Comparison of ENCODE assay signal across 21 mouse cellular contexts in the genomic region with DNA sequence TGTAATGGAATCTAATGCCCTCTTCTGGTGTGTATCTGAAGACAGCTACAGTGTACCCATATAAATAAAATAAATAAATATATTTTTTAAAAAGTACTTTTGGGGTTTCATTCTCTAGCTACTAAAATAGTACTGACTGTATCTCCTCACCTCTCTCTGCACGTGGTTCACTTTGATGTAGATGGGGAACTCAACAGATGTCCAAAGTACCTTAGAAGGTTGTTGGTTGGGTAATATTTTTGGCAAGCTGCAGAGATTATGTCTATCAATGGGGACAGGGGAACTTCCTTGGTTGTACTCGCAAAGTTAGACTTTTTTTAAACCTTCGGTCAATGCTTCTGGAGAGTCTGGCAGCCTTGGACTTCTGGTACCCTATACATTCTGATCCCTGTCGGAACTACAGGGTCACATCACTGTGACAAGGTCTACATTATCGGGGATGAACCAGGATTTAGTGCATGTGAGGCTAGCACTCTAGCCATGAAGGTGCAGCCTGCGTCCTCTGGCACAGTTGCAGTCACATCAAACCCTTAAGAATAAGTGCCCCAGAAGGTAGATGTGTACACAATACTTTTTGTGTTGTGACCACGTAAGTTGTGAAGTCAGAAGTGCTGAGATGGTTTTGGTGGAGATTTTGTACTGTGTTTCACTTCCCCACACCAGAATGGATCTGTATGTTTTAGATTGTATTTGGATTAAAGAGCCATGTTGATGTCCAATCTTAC. TPM values are rescaled to one million over a fixed set of nuclear protein-coding genes. Genes with fewer than 3 reads are reported as not detected.
DNase-seq lines count a peak whose midpoint lies in the region; ATAC-seq and TF ChIP-seq lines count a peak whose summit lies in the region.
"Had no signal": no experiment of that assay in that cellular context is flagged by ENCODE, and none has a peak within 500 bp of the region (broad histone marks: within the 10 kb centered on the region; RNA-seq: fewer than 3 reads in every experiment).

No protein-coding gene starts in this region.

- no peak overlapping the region for H3K9ac ChIP-seq in liver, embryonic 12.5 days
- H3K9ac ChIP-seq in liver, embryonic 11.5 days (ENCODE audit: low read depth, low read length), result no peak overlapping the region
- H3K9ac ChIP-seq in liver, embryonic 13.5 days, result no peak overlapping the region
- H3K9ac ChIP-seq in liver, embryonic 16.5 days (ENCODE audit: low read depth, low read length), result no peak overlapping the region
- H3K9ac ChIP-seq in intestine, postnatal 0 days (ENCODE audit: low read depth, low read length), result no peak overlapping the region
- H3K9ac ChIP-seq: forebrain, embryonic 13.5 days; heart, embryonic 13.5 days; hindbrain, embryonic 12.5 days; hindbrain, embryonic 15.5 days had no signal

- no peak overlapping the region for H3K4me3 ChIP-seq in liver, embryonic 12.5 days
- no peak overlapping the region for H3K4me3 ChIP-seq in liver, embryonic 11.5 days (ENCODE audit: low read depth, low read length)
- H3K4me3 ChIP-seq in liver, embryonic 13.5 days (replicated peaks), result no peak overlapping the region
- no peak overlapping the region for H3K4me3 ChIP-seq in liver, embryonic 16.5 days (ENCODE audit: low read depth, low read length)
- H3K4me3 ChIP-seq in intestine, postnatal 0 days (ENCODE audit: low read depth, low read length), result no peak overlapping the region
- H3K4me3 ChIP-seq: forebrain, embryonic 10.5 days; forebrain, embryonic 13.5 days; heart, adult 2 months; heart, embryonic 10.5 days; heart, embryonic 13.5 days; hindbrain, embryonic 12.5 days; hindbrain, embryonic 15.5 days had no signal

- H3K9me3 ChIP-seq in liver, embryonic 12.5 days (replicated peaks), result no peaks in the 10 kb centered on the region
- no peaks in the 10 kb centered on the region for H3K9me3 ChIP-seq in liver, embryonic 11.5 days (ENCODE audit: control insufficient read depth, low read length)
- H3K9me3 ChIP-seq in liver, embryonic 13.5 days (replicated peaks), result no peaks in the 10 kb centered on the region
- no peaks in the 10 kb centered on the region for H3K9me3 ChIP-seq in liver, embryonic 16.5 days (replicated peaks; ENCODE audit: control insufficient read depth, low read length)
- no peaks in the 10 kb centered on the region for H3K9me3 ChIP-seq in intestine, postnatal 0 days (ENCODE audit: control insufficient read depth)
- H3K9me3 ChIP-seq: forebrain, embryonic 10.5 days; forebrain, embryonic 13.5 days; heart, embryonic 10.5 days; heart, embryonic 13.5 days; hindbrain, embryonic 12.5 days; hindbrain, embryonic 15.5 days had no signal

- TF ChIP-seq CTCF in intestine, postnatal 0 days (IDR thresholded peaks at IDR 0.05; ENCODE audit: low read depth), result no peak

- H3K36me3 ChIP-seq in liver, embryonic 12.5 days, result peaks cover 17% of the 10 kb centered on the region
- peaks cover 2% of the 10 kb centered on the region; the same call in 1 of the 2 replicates for H3K36me3 ChIP-seq in liver, embryonic 11.5 days (ENCODE audit: control insufficient read depth, insufficient read depth, low read length)
- H3K36me3 ChIP-seq in liver, embryonic 13.5 days, result peaks cover 8% of the 10 kb centered on the region; the same call in 1 of the 2 replicates
- H3K36me3 ChIP-seq in liver, embryonic 16.5 days (ENCODE audit: control insufficient read depth, insufficient read depth), result no peaks in the 10 kb centered on the region
- H3K36me3 ChIP-seq in intestine, postnatal 0 days (ENCODE audit: control insufficient read depth, insufficient read depth), result no peaks in the 10 kb centered on the region
- H3K36me3 ChIP-seq: heart, embryonic 13.5 days; hindbrain, embryonic 15.5 days had no signal

- no peaks in the 10 kb centered on the region for H3K27me3 ChIP-seq in liver, embryonic 12.5 days (replicated peaks)
- no peaks in the 10 kb centered on the region for H3K27me3 ChIP-seq in liver, embryonic 11.5 days (replicated peaks; ENCODE audit: control insufficient read depth, insufficient read depth, low read length)
- H3K27me3 ChIP-seq in liver, embryonic 13.5 days, result no peaks in the 10 kb centered on the region
- no peaks in the 10 kb centered on the region for H3K27me3 ChIP-seq in liver, embryonic 16.5 days (ENCODE audit: control insufficient read depth, insufficient read depth, low read depth, low read length)
- H3K27me3 ChIP-seq in intestine, postnatal 0 days (replicated peaks; ENCODE audit: control insufficient read depth, insufficient read depth, low read length), result no peaks in the 10 kb centered on the region
- H3K27me3 ChIP-seq: forebrain, embryonic 13.5 days; heart, embryonic 13.5 days; hindbrain, embryonic 12.5 days; hindbrain, embryonic 15.5 days had no signal

- H3K4me2 ChIP-seq in liver, embryonic 12.5 days, result peak overlapping the region; percentile 20; the same call in 1 of the 2 replicates
- H3K4me2 ChIP-seq in liver, embryonic 11.5 days, result no peak overlapping the region
- H3K4me2 ChIP-seq in liver, embryonic 13.5 days, result no peak overlapping the region
- no peak overlapping the region for H3K4me2 ChIP-seq in liver, embryonic 16.5 days (ENCODE audit: low read depth, low read length)
- no peak overlapping the region for H3K4me2 ChIP-seq in intestine, postnatal 0 days (replicated peaks; ENCODE audit: low read depth)
- H3K4me2 ChIP-seq: forebrain, embryonic 13.5 days; heart, embryonic 13.5 days; hindbrain, embryonic 12.5 days; hindbrain, embryonic 15.5 days had no signal

- no peak for ATAC-seq in liver, embryonic 12.5 days
- ATAC-seq in liver, embryonic 11.5 days (replicated peaks; ENCODE audit: low FRiP score), result no peak
- ATAC-seq in liver, embryonic 13.5 days (ENCODE audit: low read depth), result no peak
- no peak for ATAC-seq in liver, embryonic 16.5 days (ENCODE audit: low read depth)
- ATAC-seq in intestine, postnatal 0 days, result no peak
- ATAC-seq: activated CD4-positive, CD25-positive, alpha-beta regulatory T cell, adult 4 months; forebrain, embryonic 13.5 days; forebrain, embryonic 16.5 days had no signal

- H3K4me1 ChIP-seq in liver, embryonic 12.5 days, result peaks cover 98% of the 10 kb centered on the region
- H3K4me1 ChIP-seq in liver, embryonic 11.5 days (replicated peaks; ENCODE audit: control insufficient read depth, insufficient read depth, low read length), result peaks cover 64% of the 10 kb centered on the region
- H3K4me1 ChIP-seq in liver, embryonic 13.5 days (replicated peaks), result peaks cover 96% of the 10 kb centered on the region
- H3K4me1 ChIP-seq in liver, embryonic 16.5 days (ENCODE audit: control insufficient read depth, low read depth, low read length), result peaks cover 78% of the 10 kb centered on the region
- peaks cover 2% of the 10 kb centered on the region; the same call in 1 of the 2 replicates for H3K4me1 ChIP-seq in intestine, postnatal 0 days (replicated peaks; ENCODE audit: control insufficient read depth, insufficient read depth, low read length)
- H3K4me1 ChIP-seq: forebrain, embryonic 13.5 days; hindbrain, embryonic 12.5 days; hindbrain, embryonic 15.5 days had no signal

- H3K27ac ChIP-seq in liver, embryonic 12.5 days, result peak overlapping the region; percentile 66
- H3K27ac ChIP-seq in liver, embryonic 11.5 days (ENCODE audit: low read depth, low read length), result no peak overlapping the region; the same call in 1 of the 2 replicates
- H3K27ac ChIP-seq in liver, embryonic 13.5 days, result peak overlapping the region; percentile 66
- peak overlapping the region; percentile 55 for H3K27ac ChIP-seq in liver, embryonic 16.5 days (ENCODE audit: low read length)
- no peak overlapping the region for H3K27ac ChIP-seq in intestine, postnatal 0 days (ENCODE audit: low read depth, low read length)
- H3K27ac ChIP-seq: forebrain, embryonic 10.5 days; forebrain, embryonic 13.5 days; heart, adult 2 months; heart, embryonic 10.5 days; heart, embryonic 13.5 days; hindbrain, embryonic 12.5 days; hindbrain, embryonic 15.5 days had no signal

- no peak for DNase-seq in liver, embryonic 11.5 days (ENCODE audit: low spot score)
- no peak for DNase-seq in liver, embryonic 13.5 days
- DNase-seq in layer of hippocampus, adult 11-12 months (ENCODE audit: low spot score), result no peak
- DNase-seq: adrenal gland, postnatal 10 days; cerebellum, adult 18-20 months; cerebellum, adult 9-10 months; cerebellum, postnatal 14 days; gastrocnemius, postnatal 14 days; heart, adult 2 months; heart, postnatal 14 days had no signal

- 76% methylated on average over 7 of the region's 7 CpGs for WGBS in liver, embryonic 12.5 days (ENCODE audit: insufficient replicate concordance)
- 82% methylated on average over 7 of the region's 7 CpGs for WGBS in liver, embryonic 11.5 days
- WGBS in liver, embryonic 13.5 days (ENCODE audit: insufficient replicate concordance), result 77% methylated on average over 7 of the region's 7 CpGs
- WGBS in liver, embryonic 16.5 days (ENCODE audit: insufficient replicate concordance), result 78% methylated on average over 7 of the region's 7 CpGs
- 92% methylated on average over 7 of the region's 7 CpGs for WGBS in intestine, postnatal 0 days

RNA-seq across cellular contexts. Expression of gene Cdk8, which starts 14.8 kb away (rescaled TPM):
- 30.7 and 32.5 TPM in 2 replicates for polyA plus RNA-seq in liver, embryonic 12.5 days (2016; fragmentation: Nextera tagmentation; extraction: Ambion mirVana)
- polyA plus RNA-seq in liver, embryonic 11.5 days (2014; fragmentation: Nextera tagmentation; extraction: Ambion mirVana), result 31.5 and 34.3 TPM in 2 replicates
- polyA plus RNA-seq in liver, embryonic 13.5 days (2015; fragmentation: Nextera tagmentation; extraction: Ambion mirVana), result 19.9 and 20.4 TPM in 2 replicates
- 11.5 and 11.8 TPM in 2 replicates for polyA plus RNA-seq in liver, embryonic 16.5 days (2015; fragmentation: Nextera tagmentation; extraction: Ambion mirVana)
- polyA plus RNA-seq in intestine, postnatal 0 days (2015; fragmentation: Nextera tagmentation; extraction: Ambion mirVana), result 24.6 and 27.3 TPM in 2 replicates

RNA-seq across cellular contexts. Expression of gene Rnf6, which starts 24.5 kb away (rescaled TPM):
- polyA plus RNA-seq in liver, embryonic 12.5 days (2016; fragmentation: Nextera tagmentation; extraction: Ambion mirVana), result 24.8 and 25.3 TPM in 2 replicates
- 31.5 and 32.6 TPM in 2 replicates for polyA plus RNA-seq in liver, embryonic 11.5 days (2014; fragmentation: Nextera tagmentation; extraction: Ambion mirVana)
- polyA plus RNA-seq in liver, embryonic 13.5 days (2015; fragmentation: Nextera tagmentation; extraction: Ambion mirVana), result 21.3 and 28.2 TPM in 2 replicates
- polyA plus RNA-seq in liver, embryonic 16.5 days (2015; fragmentation: Nextera tagmentation; extraction: Ambion mirVana), result 28.0 and 30.9 TPM in 2 replicates
- polyA plus RNA-seq in intestine, postnatal 0 days (2015; fragmentation: Nextera tagmentation; extraction: Ambion mirVana), result 34.6 and 38.6 TPM in 2 replicates

Comparison
In these comparisons a context has a peak if more than half of its experiments do, and no peak if none do; other contexts are left out.
1. H3K27ac ChIP-seq: peak in liver, embryonic 12.5 days (single experiment), liver, embryonic 13.5 days (single experiment) and liver, embryonic 16.5 days (single experiment); none in liver, embryonic 11.5 days (single experiment) and intestine, postnatal 0 days (single experiment).